Mouse (Mus musculus): ENCODE measurements around the gene Ano6. TPM values are rescaled to one million over a fixed set of nuclear protein-coding genes. Genes with fewer than 3 reads are reported as not detected.

The Ano6 gene
- polyA plus RNA-seq, 1 experiment, result 5.8 TPM

DNA sequence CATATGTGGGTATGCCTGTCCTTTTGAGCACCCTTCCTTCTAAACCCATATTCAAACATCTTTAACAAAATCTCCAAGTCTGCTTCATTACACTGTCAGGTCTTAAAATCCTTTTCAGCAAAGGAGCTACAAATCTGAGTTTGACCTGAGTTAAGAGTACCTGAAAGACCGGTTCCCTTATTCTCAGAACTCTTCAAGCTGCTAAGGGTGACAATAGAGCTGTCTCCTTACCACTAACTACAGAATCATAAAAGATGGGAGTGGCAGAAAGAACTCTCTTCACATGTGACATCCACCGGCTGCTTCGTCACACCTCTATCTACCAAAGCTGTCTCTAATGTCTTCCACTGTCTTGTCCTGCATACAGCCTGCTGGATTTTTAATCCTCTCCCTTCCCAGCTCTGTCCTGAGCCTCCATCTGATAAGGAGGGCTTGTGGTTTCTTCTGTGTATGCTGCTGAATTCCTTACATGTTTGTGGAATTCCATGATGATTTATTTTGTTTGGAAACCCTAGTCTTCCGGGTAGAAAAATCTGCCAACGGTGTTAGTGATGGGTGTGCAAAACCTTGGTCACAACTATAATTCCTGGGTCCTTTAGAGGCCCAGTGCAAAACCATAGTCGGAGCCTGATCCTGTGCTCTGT, 212.4 kb downstream of the Ano6 start:
- Histone ChIP-seq H3K4me3 (ENCODE audit: control insufficient read depth, low read depth, low read length) (no peak overlapping the region), H3K27me3 (ENCODE audit: control insufficient read depth, insufficient read depth, low read length) (no peaks in the 10 kb centered on the region), H3K4me1 (ENCODE audit: control insufficient read depth, insufficient read depth, low read length) (no peaks in the 10 kb centered on the region), H3K36me3 (ENCODE audit: control insufficient read depth, insufficient read depth, low read length) (no peaks in the 10 kb centered on the region), H3K27ac (ENCODE audit: control insufficient read depth, insufficient read depth, low read depth, low read length) (no peak overlapping the region)
- no peak for TF ChIP-seq CTCF (IDR thresholded peaks at IDR 0.05; ENCODE audit: control insufficient read depth, insufficient read depth, insufficient replicate concordance, low read depth, low read length)
- TF ChIP-seq POLR2A (IDR thresholded peaks at IDR 0.05; ENCODE audit: control insufficient read depth, low read depth, low read length), result no peak

- H3K27ac ChIP-seq (ENCODE audit: control insufficient read depth, insufficient read depth, low read depth, low read length), result no peak overlapping the region
- no peaks in the 10 kb centered on the region for H3K36me3 ChIP-seq (ENCODE audit: control insufficient read depth, insufficient read depth, low read length)
- peaks cover 8% of the 10 kb centered on the region; the same call in 1 of the 2 replicates for H3K4me1 ChIP-seq (ENCODE audit: control insufficient read depth, insufficient read depth, low read length)
- no peak for TF ChIP-seq CTCF (IDR thresholded peaks at IDR 0.05; ENCODE audit: control insufficient read depth, insufficient read depth, insufficient replicate concordance, low read depth, low read length)
- H3K27me3 ChIP-seq (ENCODE audit: control insufficient read depth, insufficient read depth, low read length), result no peaks in the 10 kb centered on the region
- H3K4me3 ChIP-seq (ENCODE audit: control insufficient read depth, low read depth, low read length), result no peak overlapping the region
Measured at GRCm38 (mm10) chr15:96011640-96012390, 221.2 kb downstream of the Ano6 start.

- H3K27ac ChIP-seq (ENCODE audit: control insufficient read depth, insufficient read depth, low read depth, low read length), result no peak overlapping the region
- no peak for TF ChIP-seq CTCF (IDR thresholded peaks at IDR 0.05; ENCODE audit: control insufficient read depth, insufficient read depth, insufficient replicate concordance, low read depth, low read length)
- no peak for TF ChIP-seq POLR2A (IDR thresholded peaks at IDR 0.05; ENCODE audit: control insufficient read depth, low read depth, low read length)
- peaks cover 8% of the 10 kb centered on the region; the same call in 1 of the 2 replicates for H3K4me1 ChIP-seq (ENCODE audit: control insufficient read depth, insufficient read depth, low read length)
- no peaks in the 10 kb centered on the region for H3K27me3 ChIP-seq (ENCODE audit: control insufficient read depth, insufficient read depth, low read length)
- no peak overlapping the region for H3K4me3 ChIP-seq (ENCODE audit: control insufficient read depth, low read depth, low read length)
- H3K36me3 ChIP-seq (ENCODE audit: control insufficient read depth, insufficient read depth, low read length), result no peaks in the 10 kb centered on the region
Measured at GRCm38 (mm10) chr15:96012391-96012775, 221.7 kb downstream of the Ano6 start.

DNA sequence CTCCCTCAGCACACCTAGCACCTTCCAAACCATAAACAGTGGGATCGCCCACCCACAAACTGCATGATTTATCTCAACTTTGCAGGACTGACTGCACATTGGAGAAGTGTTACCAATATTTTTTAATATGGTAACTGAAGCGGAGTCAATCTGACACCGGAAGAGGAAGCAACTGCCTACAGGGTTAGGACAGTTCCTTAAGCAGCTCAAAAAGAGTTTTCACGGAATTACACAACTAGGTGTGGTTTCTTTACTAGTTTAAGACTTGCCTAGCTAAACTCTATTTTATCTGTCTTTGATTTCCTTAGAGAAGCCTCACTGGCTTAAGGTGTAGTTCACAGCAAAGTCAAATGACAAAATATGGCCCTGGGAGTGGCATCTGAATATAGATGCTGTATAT, 223.9 kb downstream of the Ano6 start:
- H3K4me1 ChIP-seq (ENCODE audit: control insufficient read depth, insufficient read depth, low read length), result peaks cover 2% of the 10 kb centered on the region; the same call in 1 of the 2 replicates
- H3K27ac ChIP-seq (ENCODE audit: control insufficient read depth, insufficient read depth, low read depth, low read length), result no peak overlapping the region
- no peak overlapping the region for H3K4me3 ChIP-seq (ENCODE audit: control insufficient read depth, low read depth, low read length)
- H3K36me3 ChIP-seq (ENCODE audit: control insufficient read depth, insufficient read depth, low read length), result no peaks in the 10 kb centered on the region
- no peaks in the 10 kb centered on the region for H3K27me3 ChIP-seq (ENCODE audit: control insufficient read depth, insufficient read depth, low read length)
- TF ChIP-seq CTCF (IDR thresholded peaks at IDR 0.05; ENCODE audit: control insufficient read depth, insufficient read depth, insufficient replicate concordance, low read depth, low read length) (no peak), POLR2A (IDR thresholded peaks at IDR 0.05; ENCODE audit: control insufficient read depth, low read depth, low read length) (no peak)

GRCm38 (mm10) chr15:96020465-96020864, 229.8 kb downstream of the Ano6 start:
- Histone ChIP-seq H3K27ac (ENCODE audit: control insufficient read depth, insufficient read depth, low read depth, low read length) (no peak overlapping the region), H3K27me3 (ENCODE audit: control insufficient read depth, insufficient read depth, low read length) (no peaks in the 10 kb centered on the region), H3K36me3 (ENCODE audit: control insufficient read depth, insufficient read depth, low read length) (no peaks in the 10 kb centered on the region), H3K4me3 (ENCODE audit: control insufficient read depth, low read depth, low read length) (no peak overlapping the region), H3K4me1 (ENCODE audit: control insufficient read depth, insufficient read depth, low read length) (no peaks in the 10 kb centered on the region)
- TF ChIP-seq CTCF (IDR thresholded peaks at IDR 0.05; ENCODE audit: control insufficient read depth, insufficient read depth, insufficient replicate concordance, low read depth, low read length) (no peak), POLR2A (IDR thresholded peaks at IDR 0.05; ENCODE audit: control insufficient read depth, low read depth, low read length) (no peak)

DNA sequence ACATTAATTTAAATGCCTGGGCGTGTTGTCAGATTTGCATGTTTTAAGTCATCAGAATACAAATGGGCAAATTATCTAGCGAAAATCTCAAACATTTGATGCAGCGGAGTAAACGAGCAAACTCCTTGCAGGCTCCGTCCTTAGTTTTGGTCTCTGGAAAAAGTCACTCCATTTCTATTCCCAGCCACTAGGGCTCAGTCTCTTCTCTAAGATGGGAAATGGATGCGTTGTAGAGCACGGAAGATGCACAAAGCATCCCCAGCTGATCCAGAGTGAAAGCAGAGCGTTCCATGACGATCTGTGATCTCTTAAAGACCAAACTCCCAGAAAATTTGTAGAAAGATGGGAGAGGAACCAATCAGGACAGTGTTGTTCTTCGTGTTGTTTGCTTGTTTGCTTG, 230.9 kb downstream of the Ano6 start:
- Histone ChIP-seq H3K4me1 (ENCODE audit: control insufficient read depth, insufficient read depth, low read length) (no peaks in the 10 kb centered on the region), H3K4me3 (ENCODE audit: control insufficient read depth, low read depth, low read length) (no peak overlapping the region), H3K27ac (ENCODE audit: control insufficient read depth, insufficient read depth, low read depth, low read length) (no peak overlapping the region), H3K27me3 (ENCODE audit: control insufficient read depth, insufficient read depth, low read length) (no peaks in the 10 kb centered on the region), H3K36me3 (ENCODE audit: control insufficient read depth, insufficient read depth, low read length) (no peaks in the 10 kb centered on the region)
- TF ChIP-seq CTCF (IDR thresholded peaks at IDR 0.05; ENCODE audit: control insufficient read depth, insufficient read depth, insufficient replicate concordance, low read depth, low read length) (no peak), POLR2A (IDR thresholded peaks at IDR 0.05; ENCODE audit: control insufficient read depth, low read depth, low read length) (no peak)

Other genes with a start within 250 kb of the Ano6 start
- gene Dbx2, start 134.9 kb upstream of the Ano6 start, polyA plus RNA-seq (2012; rRNA removed), result 0.02 and 0.04 TPM in 2 replicates

Measured in testis, adult 2 months (tissue).